Mouse (Mus musculus): Measurements from ENCODE around the gene Cfap54. TPM values are rescaled to one million over a fixed set of nuclear protein-coding genes. Genes with fewer than 3 reads are reported as not detected.

The Cfap54 gene
- polyA plus RNA-seq, 1 experiment: 0.09 TPM

DNA sequence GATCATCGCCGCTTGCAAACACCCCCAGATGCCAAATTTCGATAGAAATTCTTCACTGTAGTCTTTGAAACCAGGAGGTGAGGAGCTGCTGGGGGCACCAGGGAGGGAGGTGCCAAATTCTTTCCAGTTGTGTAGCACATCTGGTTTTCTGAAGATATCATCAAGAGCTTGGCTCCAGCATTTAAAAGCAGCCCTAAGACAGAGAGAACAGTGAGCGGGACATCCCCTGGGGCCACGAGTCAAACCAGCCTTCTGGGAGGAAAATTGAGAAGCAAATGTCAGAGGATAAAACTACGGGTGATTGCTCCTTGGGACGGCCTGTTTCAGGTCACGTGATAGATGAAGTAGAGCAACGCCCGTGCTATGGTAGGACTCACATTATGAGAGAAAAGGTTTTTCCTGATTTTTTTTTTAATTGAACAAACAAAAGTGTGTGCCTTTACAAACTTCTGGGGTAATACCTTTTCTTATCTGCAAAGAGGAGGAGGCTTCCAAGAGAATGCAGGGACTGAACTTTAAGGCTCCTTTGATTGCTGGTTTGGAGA is 143.6 kb downstream of the Cfap54 start:
- no peak for DNase-seq (ENCODE audit: low read depth in 1 of 2, low spot score in 2 of 2)
- H3K4me3 ChIP-seq (ENCODE audit: extremely low read depth, insufficient read depth, insufficient read length): no peak overlapping the region
- H3K27ac ChIP-seq (ENCODE audit: insufficient read depth, low read length): no peak overlapping the region
- H3K36me3 ChIP-seq (ENCODE audit: control insufficient read depth, insufficient read depth, low read length): no peaks in the 10 kb centered on the region
- no peak for TF ChIP-seq CTCF (IDR thresholded peaks at IDR 0.05; ENCODE audit: extremely low read depth, insufficient read depth, insufficient read length, insufficient replicate concordance)
- no peak for TF ChIP-seq POLR2A (IDR thresholded peaks at IDR 0.05; ENCODE audit: low read depth, low read length)
- WGBS: 86% methylated on average over 10 of the region's 10 CpGs
- H3K27me3 ChIP-seq (ENCODE audit: control insufficient read depth, insufficient read depth, low read length): no peaks in the 10 kb centered on the region
- H3K4me1 ChIP-seq (ENCODE audit: control insufficient read depth, insufficient read depth, insufficient read length): no peaks in the 10 kb centered on the region

DNA sequence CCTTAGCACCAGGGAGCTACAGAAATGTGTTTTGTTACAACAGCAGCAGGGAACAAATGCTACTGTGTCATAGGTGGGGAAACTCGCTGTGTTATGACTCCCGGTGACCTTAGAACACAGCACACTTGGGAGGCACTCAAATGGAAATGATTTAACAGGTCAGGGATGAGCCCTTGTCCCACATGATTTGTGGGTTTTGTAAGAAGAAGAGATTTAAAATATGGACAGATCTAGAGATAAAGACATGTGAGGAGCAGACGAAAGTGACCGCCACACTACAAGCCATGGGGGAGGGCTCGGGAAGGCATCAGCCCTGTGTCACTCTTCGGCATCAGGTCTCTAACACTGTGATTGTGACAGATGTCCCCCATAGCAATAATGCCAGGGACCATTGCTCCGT is 144.3 kb downstream of the Cfap54 start:
- no peak for DNase-seq (ENCODE audit: low read depth in 1 of 2, low spot score in 2 of 2)
- Histone ChIP-seq H3K4me3 (ENCODE audit: extremely low read depth, insufficient read depth, insufficient read length) (no peak overlapping the region), H3K36me3 (ENCODE audit: control insufficient read depth, insufficient read depth, low read length) (no peaks in the 10 kb centered on the region), H3K27ac (ENCODE audit: insufficient read depth, low read length) (no peak overlapping the region), H3K27me3 (ENCODE audit: control insufficient read depth, insufficient read depth, low read length) (no peaks in the 10 kb centered on the region), H3K4me1 (ENCODE audit: control insufficient read depth, insufficient read depth, insufficient read length) (no peaks in the 10 kb centered on the region)
- TF ChIP-seq POLR2A (IDR thresholded peaks at IDR 0.05; ENCODE audit: low read depth, low read length): no peak
- TF ChIP-seq CTCF (IDR thresholded peaks at IDR 0.05; ENCODE audit: extremely low read depth, insufficient read depth, insufficient read length, insufficient replicate concordance): no peak
- 90% methylated on average over 7 of the region's 7 CpGs for WGBS

- WGBS: 57% methylated on average over 5 of the region's 5 CpGs
- Histone ChIP-seq H3K4me1 (ENCODE audit: control insufficient read depth, insufficient read depth, insufficient read length) (no peaks in the 10 kb centered on the region), H3K27ac (ENCODE audit: insufficient read depth, low read length) (no peak overlapping the region), H3K4me3 (ENCODE audit: extremely low read depth, insufficient read depth, insufficient read length) (no peak overlapping the region), H3K36me3 (ENCODE audit: control insufficient read depth, insufficient read depth, low read length) (no peaks in the 10 kb centered on the region), H3K27me3 (ENCODE audit: control insufficient read depth, insufficient read depth, low read length) (no peaks in the 10 kb centered on the region)
- TF ChIP-seq CTCF (IDR thresholded peaks at IDR 0.05; ENCODE audit: extremely low read depth, insufficient read depth, insufficient read length, insufficient replicate concordance) (no peak), POLR2A (IDR thresholded peaks at IDR 0.05; ENCODE audit: low read depth, low read length) (no peak)
- DNase-seq (ENCODE audit: low read depth in 1 of 2, low spot score in 2 of 2): no peak
Measured at GRCm38 (mm10) chr10:92934506-92934905, 146.9 kb downstream of the Cfap54 start.

DNA sequence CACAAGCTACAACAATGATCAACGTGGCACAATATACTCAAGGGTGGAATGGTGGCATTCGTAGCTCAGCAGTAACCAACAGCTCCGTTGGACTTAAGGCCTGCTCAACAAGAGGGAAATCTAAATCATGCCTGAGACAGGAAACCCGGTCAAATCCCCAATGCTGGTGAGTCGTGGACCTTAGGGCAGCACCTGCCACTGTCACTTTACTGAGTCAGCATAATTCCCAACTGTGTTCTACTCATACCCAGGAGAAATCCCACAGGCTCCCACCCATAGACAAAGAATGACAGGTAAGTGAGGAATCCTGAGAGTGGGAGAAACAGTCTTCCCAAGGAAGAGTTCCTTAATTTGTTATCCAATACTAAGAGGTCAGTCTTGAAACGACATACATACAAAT is 147.8 kb downstream of the Cfap54 start:
- H3K4me1 ChIP-seq (ENCODE audit: control insufficient read depth, insufficient read depth, insufficient read length): no peaks in the 10 kb centered on the region
- TF ChIP-seq POLR2A (IDR thresholded peaks at IDR 0.05; ENCODE audit: low read depth, low read length): no peak
- no peak for TF ChIP-seq CTCF (IDR thresholded peaks at IDR 0.05; ENCODE audit: extremely low read depth, insufficient read depth, insufficient read length, insufficient replicate concordance)
- H3K36me3 ChIP-seq (ENCODE audit: control insufficient read depth, insufficient read depth, low read length): no peaks in the 10 kb centered on the region
- 72% methylated on average over 6 of the region's 6 CpGs for WGBS
- H3K27me3 ChIP-seq (ENCODE audit: control insufficient read depth, insufficient read depth, low read length): no peaks in the 10 kb centered on the region
- H3K27ac ChIP-seq (ENCODE audit: insufficient read depth, low read length): no peak overlapping the region
- H3K4me3 ChIP-seq (ENCODE audit: extremely low read depth, insufficient read depth, insufficient read length): no peak overlapping the region
- DNase-seq (ENCODE audit: low read depth in 1 of 2, low spot score in 2 of 2): no peak

DNA sequence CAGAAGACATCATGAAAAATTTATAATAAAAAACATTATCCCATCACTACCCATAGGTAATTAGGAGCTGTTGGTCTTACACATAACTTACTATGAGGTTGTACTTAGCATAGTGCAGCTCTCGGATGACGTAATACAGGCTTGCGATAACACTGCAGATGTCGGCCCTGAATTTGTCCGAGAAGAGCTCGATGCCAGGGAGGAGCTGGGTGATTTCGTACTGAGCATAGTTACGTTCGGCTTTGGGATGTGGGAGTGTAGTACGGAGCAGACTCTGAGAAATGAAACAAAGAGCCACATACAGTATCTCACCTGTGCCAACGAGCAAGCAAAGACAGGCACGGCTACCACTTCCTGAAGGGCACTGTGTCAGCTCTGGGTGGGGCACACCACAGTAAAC is 149.0 kb downstream of the Cfap54 start:
- Histone ChIP-seq H3K27ac (ENCODE audit: insufficient read depth, low read length) (no peak overlapping the region), H3K4me1 (ENCODE audit: control insufficient read depth, insufficient read depth, insufficient read length) (no peaks in the 10 kb centered on the region), H3K4me3 (ENCODE audit: extremely low read depth, insufficient read depth, insufficient read length) (no peak overlapping the region), H3K36me3 (ENCODE audit: control insufficient read depth, insufficient read depth, low read length) (no peaks in the 10 kb centered on the region), H3K27me3 (ENCODE audit: control insufficient read depth, insufficient read depth, low read length) (no peaks in the 10 kb centered on the region)
- DNase-seq (ENCODE audit: low read depth in 1 of 2, low spot score in 2 of 2): no peak
- 92% methylated on average over 12 of the region's 12 CpGs for WGBS
- TF ChIP-seq CTCF (IDR thresholded peaks at IDR 0.05; ENCODE audit: extremely low read depth, insufficient read depth, insufficient read length, insufficient replicate concordance) (no peak), POLR2A (IDR thresholded peaks at IDR 0.05; ENCODE audit: low read depth, low read length) (no peak)

DNA sequence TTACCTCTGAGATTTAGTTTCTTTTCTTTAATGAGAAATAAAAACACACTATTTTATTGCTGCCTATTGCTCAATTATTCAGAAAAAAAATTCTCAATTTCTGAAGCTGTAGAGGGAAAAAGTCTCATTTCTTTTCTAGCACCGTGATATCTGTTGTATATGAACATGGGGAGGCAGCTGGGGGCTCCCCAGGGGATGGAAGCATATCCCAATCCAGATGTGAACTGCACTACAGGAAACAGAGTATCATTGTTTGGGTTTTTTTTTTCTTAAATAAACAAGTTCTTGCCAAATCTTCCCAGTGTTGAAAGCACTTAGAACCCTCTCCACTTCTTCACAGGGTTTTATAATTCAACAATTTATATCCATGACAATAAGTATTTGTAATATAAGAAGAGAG is 151.4 kb downstream of the Cfap54 start:
- DNase-seq (ENCODE audit: low read depth in 1 of 2, low spot score in 2 of 2): no peak
- Histone ChIP-seq H3K4me3 (ENCODE audit: extremely low read depth, insufficient read depth, insufficient read length) (no peak overlapping the region), H3K27me3 (ENCODE audit: control insufficient read depth, insufficient read depth, low read length) (no peaks in the 10 kb centered on the region), H3K36me3 (ENCODE audit: control insufficient read depth, insufficient read depth, low read length) (no peaks in the 10 kb centered on the region), H3K4me1 (ENCODE audit: control insufficient read depth, insufficient read depth, insufficient read length) (no peaks in the 10 kb centered on the region), H3K27ac (ENCODE audit: insufficient read depth, low read length) (no peak overlapping the region)
- WGBS: 77% methylated on average over 1 of the region's 1 CpGs
- TF ChIP-seq POLR2A (IDR thresholded peaks at IDR 0.05; ENCODE audit: low read depth, low read length): no peak
- no peak for TF ChIP-seq CTCF (IDR thresholded peaks at IDR 0.05; ENCODE audit: extremely low read depth, insufficient read depth, insufficient read length, insufficient replicate concordance)

- no peaks in the 10 kb centered on the region for H3K4me1 ChIP-seq (ENCODE audit: control insufficient read depth, insufficient read depth, insufficient read length)
- 86% methylated on average over 3 of the region's 3 CpGs for WGBS
- no peak for DNase-seq (ENCODE audit: low read depth in 1 of 2, low spot score in 2 of 2)
- no peak overlapping the region for H3K4me3 ChIP-seq (ENCODE audit: extremely low read depth, insufficient read depth, insufficient read length)
- no peak overlapping the region for H3K27ac ChIP-seq (ENCODE audit: insufficient read depth, low read length)
- TF ChIP-seq POLR2A (IDR thresholded peaks at IDR 0.05; ENCODE audit: low read depth, low read length) (no peak), CTCF (IDR thresholded peaks at IDR 0.05; ENCODE audit: extremely low read depth, insufficient read depth, insufficient read length, insufficient replicate concordance) (no peak)
- H3K36me3 ChIP-seq (ENCODE audit: control insufficient read depth, insufficient read depth, low read length): no peaks in the 10 kb centered on the region
- no peaks in the 10 kb centered on the region for H3K27me3 ChIP-seq (ENCODE audit: control insufficient read depth, insufficient read depth, low read length)
Measured at GRCm38 (mm10) chr10:92928256-92928655, 153.2 kb downstream of the Cfap54 start.

Data from spleen, adult 2 months (tissue).